Mouse (Mus musculus) activated CD4-positive, CD25-positive, alpha-beta regulatory T cell (primary cell): ENCODE measurements around the gene Gm14632. TPM values are rescaled to one million over a fixed set of nuclear protein-coding genes. Genes with fewer than 3 reads are reported as not detected.

Source experiments
- polyA plus RNA-seq, 2 experiments: library from polyadenylated mRNA; unstranded; fragments of 100-300 nt; shearing (Covaris generic); gene quantifications; one replicate each; pipeline ENCODE4 v1.2.1; 2017

Gm14632 gene
- not detected for polyA plus RNA-seq

DNA sequence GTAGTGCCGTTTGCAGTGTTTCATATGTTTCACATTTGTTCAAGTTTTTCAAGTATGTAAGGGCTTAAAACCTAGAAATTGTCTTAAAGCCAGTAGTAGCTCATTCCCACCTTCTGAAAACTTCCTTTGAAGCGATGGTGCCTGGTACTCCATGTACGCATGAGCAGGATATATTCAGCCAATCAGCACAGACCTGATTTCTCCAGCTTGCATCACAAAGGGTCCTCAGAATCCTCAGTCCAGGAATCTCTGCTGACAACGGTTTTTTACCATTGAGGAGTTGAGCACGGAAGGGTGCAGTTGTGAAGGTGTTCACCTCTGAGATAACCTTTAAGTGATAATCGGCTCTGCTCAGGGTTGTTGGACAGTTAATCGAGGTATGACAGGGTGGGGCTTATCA is at the start of gene Gm14632:
Gene Gm14632 (plus strand): TSS at position 301 of the 400 bp plus-strand sequence.

